Mouse (Mus musculus): ENCODE data around the gene Prss35. TPM values are rescaled to one million over a fixed set of nuclear protein-coding genes. Genes with fewer than 3 reads are reported as not detected.

Prss35 gene
- polyA plus RNA-seq (2012; rRNA removed; ENCODE audit: low replicate concordance): 0.04 TPM in 1 of 2 replicates, not detected in the other

DNA sequence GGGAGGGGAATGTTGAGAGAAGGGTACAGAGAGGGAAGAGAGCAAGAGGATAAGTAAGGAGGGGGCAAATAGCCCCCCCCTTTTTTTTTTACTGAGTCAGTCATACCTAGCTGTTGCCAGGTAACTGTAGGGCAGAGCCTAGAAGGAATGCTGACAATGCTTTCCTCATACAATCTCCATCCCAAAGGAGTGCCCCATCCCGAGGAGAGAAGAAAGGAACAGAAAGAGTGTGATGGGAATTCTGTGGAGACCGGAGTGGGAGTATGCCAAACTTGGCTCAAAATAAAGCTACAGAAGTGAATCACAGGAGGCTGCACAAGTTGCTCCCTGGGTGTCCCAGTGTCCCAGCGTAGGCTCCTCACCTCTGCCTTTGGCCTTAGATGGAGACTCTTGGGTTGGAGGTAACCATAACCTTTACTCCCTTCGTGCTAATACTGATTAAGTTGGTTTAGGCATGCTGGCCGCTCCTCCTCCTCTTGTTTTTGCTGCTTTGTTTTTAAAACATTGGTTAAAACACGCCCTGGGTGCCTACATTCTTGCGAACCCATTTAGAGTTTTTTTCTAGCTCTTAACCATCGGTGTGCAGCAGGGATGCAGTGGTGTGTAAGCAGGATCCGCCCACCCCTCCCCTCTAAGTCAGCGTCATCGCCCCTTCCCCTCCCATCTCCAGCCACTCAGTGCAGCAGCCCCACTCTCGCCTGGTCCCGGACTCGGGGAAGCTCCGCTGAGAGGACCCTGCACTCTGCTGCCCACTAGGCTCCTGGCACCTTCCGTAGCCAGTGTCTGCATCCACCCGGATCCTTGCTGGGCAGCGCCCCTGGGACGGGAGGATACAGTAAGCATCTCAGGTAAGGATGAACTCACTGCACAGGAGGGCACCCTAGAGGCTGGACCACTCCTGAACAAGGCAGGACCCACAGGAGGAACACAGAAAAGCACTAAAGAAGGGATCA lies at the start of gene Prss35:
TSS of gene Prss35 (plus strand) at position 691 of the 953 bp plus-strand sequence.

DNA sequence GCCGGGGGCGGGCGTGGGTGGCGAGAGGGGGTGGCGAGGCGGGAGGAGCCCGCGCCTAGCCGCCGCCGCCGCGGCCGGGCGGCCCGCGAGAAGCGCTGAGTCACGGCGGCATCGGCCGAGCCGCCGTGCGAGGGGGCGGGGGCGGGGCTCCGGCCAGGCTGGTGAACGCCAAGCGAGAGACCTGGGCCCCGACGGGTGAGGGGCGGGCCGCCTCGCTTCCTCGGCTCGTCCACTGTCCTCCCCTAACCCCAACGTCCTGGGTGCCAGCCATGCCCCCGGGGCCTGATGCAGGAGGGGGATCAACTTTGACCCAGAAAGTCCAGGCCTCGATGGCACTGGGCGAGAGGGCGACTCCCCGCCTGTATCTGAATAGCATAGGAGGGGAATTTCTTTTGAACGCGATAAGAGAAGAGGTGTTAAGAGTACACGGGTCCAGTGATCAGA lies 47.6 kb upstream of the Prss35 start, which contains the start of gene Me1:
TSS of gene Me1 (minus strand) at position 136 of the 444 bp plus-strand sequence.

Other genes starting within 250 kb of the Prss35 start
- 2.5 and 3.6 TPM in 2 replicates for gene Pgm3, start 171.8 kb upstream of the Prss35 start, polyA plus RNA-seq (2012; rRNA removed; ENCODE audit: low replicate concordance)
- gene Rwdd2a, start 171.7 kb upstream of the Prss35 start, polyA plus RNA-seq (2012; rRNA removed; ENCODE audit: low replicate concordance): 0.93 and 1.3 TPM in 2 replicates
- 10.5 and 33.7 TPM in 2 replicates for gene Me1, start 47.7 kb upstream of the Prss35 start, polyA plus RNA-seq (2012; rRNA removed; ENCODE audit: low replicate concordance)
- gene Snap91, start 137.0 kb downstream of the Prss35 start, polyA plus RNA-seq (2012; rRNA removed; ENCODE audit: low replicate concordance): 0.44 and 0.71 TPM in 2 replicates